Mouse (Mus musculus) heart, adult 2 months (tissue): ENCODE results near the gene Rnps1.

Experiments used
- CTCF ChIP-seq: fragments of 200-600 bp; IDR thresholded peaks from 2 replicates; pipeline ENCODE4 v1.8.1; 2022; ENCODE audit warnings: antibody characterized with exemption, mild to moderate bottlenecking, moderate library complexity
- EP300 ChIP-seq: fragments of 200-500 bp; IDR thresholded peaks from 2 replicates; pipeline ENCODE4 v1.6.1; 2011; ENCODE audit warnings: low read depth, low read length, control low read depth; ENCODE audit not compliant: insufficient read depth

- TF ChIP-seq CTCF (no peak), EP300 (no peak)
These were observed 10.1 kb downstream of the Rnps1 start for GRCm38 (mm10) chr17:24424489-24424888.
